Mouse (Mus musculus): Measurements from ENCODE around the gene Crb2.

The Crb2 gene

DNA sequence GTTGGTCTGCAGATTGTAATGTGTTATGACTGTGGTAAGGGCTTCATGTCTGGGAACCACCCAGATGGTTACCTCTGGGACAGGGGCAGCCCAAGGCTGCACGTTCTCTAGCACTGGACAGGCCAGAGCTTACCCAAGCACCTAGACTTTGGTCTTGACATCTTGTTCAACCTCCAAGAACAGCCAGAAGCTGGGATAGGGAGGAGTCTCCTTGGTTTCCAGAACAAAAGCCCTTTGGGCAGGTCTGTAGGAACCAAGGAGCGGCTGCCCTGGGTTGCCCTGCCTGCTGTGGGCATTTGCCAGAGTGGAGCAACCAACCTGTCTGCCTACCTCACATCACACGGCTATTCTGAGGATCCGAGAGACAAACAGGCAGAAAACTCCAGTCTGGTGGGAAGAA is 21.0 kb downstream of the Crb2 start:
- 92% methylated on average over 4 of the region's 4 CpGs for WGBS

- 75% methylated on average over 6 of the region's 6 CpGs for WGBS
These were observed 23.1 kb downstream of the Crb2 start for GRCm38 (mm10) chr2:37799137-37799536.

DNA sequence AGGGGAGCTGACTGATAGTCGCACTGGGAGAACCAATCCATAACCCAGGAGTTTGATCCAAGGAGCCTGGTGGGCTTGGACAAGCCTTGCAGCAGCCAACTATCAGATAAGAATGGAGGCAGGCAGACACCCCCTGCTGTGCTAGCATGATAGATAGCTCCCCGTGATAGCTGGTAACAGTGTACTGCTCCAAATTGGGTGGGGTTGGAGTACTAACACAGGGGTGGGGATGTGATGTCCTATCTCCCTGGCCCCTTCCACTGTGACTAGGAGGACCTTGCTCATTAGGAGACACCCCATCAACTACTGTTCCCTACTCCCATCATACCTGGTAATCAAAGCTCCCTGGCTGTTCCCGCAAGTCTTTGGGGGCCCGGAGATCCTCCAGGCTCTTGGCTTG is 25.6 kb downstream of the Crb2 start:
- 91% methylated on average over 4 of the region's 4 CpGs for WGBS

- WGBS = 57% methylated on average over 4 of the region's 4 CpGs
These were observed 26.7 kb downstream of the Crb2 start for GRCm38 (mm10) chr2:37802610-37803212.

GRCm38 (mm10) chr2:37811682-37812081 is 35.6 kb downstream of the Crb2 start:
- 87% methylated on average over 2 of the region's 2 CpGs for whole genome bisulfite sequencing

DNA sequence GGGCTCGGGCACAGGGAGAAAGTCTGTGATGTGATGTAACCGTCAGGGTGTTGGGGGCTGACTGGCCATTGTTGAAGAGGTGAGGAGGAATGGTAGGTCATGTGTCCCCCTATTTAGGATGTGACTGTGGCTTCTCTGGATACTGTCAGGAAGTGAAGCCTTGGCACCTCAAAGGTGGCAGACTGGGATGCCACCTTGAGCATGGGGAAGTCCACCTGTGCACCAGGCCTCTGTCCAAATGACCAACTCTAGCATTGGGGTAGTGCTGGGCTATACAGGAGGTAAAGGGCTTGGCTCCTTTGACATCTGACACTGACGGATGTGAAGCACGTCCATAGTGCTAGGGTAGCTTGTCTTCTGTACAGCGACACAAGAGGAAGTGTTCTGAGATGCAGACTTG is 36.4 kb downstream of the Crb2 start:
- 93% methylated on average over 5 of the region's 5 CpGs for WGBS

DNA sequence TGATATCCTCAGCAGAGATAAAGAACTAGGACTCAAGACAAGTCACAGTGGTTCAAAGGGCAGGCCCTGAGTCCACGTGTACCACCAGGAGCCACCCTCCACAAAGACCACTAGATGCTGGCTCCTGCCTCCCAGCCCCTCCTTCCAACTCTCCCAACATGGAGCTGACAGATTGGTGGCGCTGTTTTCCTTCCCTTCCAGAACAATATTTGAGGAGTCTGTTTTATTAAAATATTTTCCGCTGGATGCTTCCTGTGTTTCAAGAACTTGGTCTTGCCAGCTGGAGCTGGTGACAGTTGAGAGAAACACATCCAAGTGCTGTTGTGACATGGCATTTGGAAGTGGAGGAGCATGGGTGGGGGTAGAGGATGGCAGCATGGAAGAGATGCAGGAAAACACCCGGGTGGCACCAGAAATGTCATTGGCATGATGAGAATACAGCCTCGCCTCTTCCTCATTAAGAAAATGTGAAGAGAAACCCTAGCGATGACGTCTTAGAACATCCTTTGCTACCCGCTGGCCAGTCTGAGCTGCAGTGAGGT is 38.8 kb downstream of the Crb2 start:
- WGBS = 62% methylated on average over 8 of the region's 8 CpGs

- WGBS = 13% methylated on average over 3 of the region's 3 CpGs
These were observed 39.6 kb downstream of the Crb2 start for GRCm38 (mm10) chr2:37815676-37816075.

- 32% methylated on average over 5 of the region's 5 CpGs for WGBS
These were observed 42.9 kb downstream of the Crb2 start for GRCm38 (mm10) chr2:37818761-37819525.

- 68% methylated on average over 4 of the region's 4 CpGs for WGBS
These were observed 43.6 kb downstream of the Crb2 start for GRCm38 (mm10) chr2:37819526-37820152.

GRCm38 (mm10) chr2:37822122-37822521 is 46.1 kb downstream of the Crb2 start:
- 74% methylated on average over 5 of the region's 5 CpGs for WGBS

DNA sequence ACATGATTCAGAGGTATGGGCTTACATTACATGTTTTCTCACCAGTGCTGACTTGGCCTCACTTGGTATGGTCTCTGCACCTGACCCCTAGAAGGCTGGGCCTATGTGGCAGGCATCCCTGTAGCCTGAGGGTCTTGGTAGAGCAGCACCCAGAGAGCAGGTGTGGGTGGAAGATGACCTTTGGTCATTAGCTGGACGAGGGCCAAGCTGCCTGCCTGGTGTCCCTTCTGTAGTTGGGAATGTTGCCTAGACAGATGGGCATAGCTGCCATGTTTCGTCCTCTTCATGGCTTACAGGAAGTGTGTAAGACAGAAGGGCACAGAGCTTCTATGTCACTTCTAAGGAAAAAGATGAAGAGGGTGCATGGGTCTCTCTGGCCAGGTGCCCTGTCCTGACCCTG is 47.8 kb downstream of the Crb2 start:
- WGBS = 82% methylated on average over 2 of the region's 2 CpGs

- WGBS = 74% methylated on average over 9 of the region's 9 CpGs
These were observed 53.8 kb downstream of the Crb2 start for GRCm38 (mm10) chr2:37829758-37830275.

- WGBS = 81% methylated on average over 10 of the region's 10 CpGs
These were observed 56.2 kb downstream of the Crb2 start for GRCm38 (mm10) chr2:37832253-37832652.

DNA sequence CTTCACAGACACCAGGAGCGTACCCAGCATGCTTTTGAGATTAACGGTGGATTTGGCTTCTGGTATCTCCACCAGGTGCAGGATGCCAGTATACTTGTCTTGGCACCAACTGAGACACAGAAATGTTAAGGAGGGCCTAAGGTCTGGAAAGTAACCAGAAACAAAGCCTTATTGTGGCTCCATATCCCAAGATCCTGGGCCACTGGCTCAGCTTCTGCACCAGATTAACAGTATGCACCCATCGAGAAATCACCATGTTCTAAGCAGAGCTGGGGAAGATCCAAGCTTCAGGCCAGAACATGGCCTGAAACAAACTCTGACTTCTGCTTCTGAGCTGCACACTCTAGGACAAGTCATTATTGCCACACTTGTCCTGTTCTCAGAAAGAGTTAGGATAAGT is 60.9 kb downstream of the Crb2 start:
- 68% methylated on average over 3 of the region's 3 CpGs for WGBS

- WGBS = 94% methylated on average over 3 of the region's 3 CpGs
These were observed 61.5 kb downstream of the Crb2 start for GRCm38 (mm10) chr2:37837542-37837941.

GRCm38 (mm10) chr2:37838202-37838984 is 62.3 kb downstream of the Crb2 start:
- 93% methylated on average over 7 of the region's 7 CpGs for WGBS

- WGBS = 21% methylated on average over 7 of the region's 7 CpGs
These were observed 66.1 kb downstream of the Crb2 start for GRCm38 (mm10) chr2:37842151-37842569.

DNA sequence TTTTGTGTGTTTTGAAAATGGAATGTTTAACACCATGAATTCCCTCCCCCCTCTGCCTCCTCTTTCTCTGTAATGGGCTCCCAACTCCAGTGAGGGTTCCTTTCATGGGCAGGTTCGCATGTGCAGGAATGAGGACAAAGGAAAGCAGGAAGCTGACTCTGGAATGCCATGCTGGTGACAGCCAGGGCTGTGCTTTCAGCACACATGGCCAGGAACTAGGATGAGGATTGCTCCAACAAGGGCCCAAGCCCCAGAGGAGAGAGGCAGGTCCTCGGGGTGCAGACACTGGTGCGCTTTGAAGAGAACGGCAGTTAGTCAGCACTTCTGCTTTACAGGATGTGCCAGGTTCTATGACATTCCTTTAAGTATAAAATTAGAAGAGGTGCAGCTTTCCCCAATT is 66.7 kb downstream of the Crb2 start:
- WGBS = 27% methylated on average over 4 of the region's 4 CpGs

All from cerebral cortex, adult 2 months (tissue).